Mouse (Mus musculus) left cerebral cortex, postnatal 10 days (tissue): ENCODE measurements around the gene Mrtfb. TPM values are rescaled to one million over a fixed set of nuclear protein-coding genes. Genes with fewer than 3 reads are reported as not detected.

Source experiments
- DNase-seq, 2 experiments: peaks; one replicate each; pipeline ENCODE4 v3.0.0; 2021 to 2022; ENCODE audit warnings: low spot score in 2 of 2, mixed read lengths in 1 of 2; ENCODE audit errors: extremely low spot score in 1 of 2
- intact Hi-C: fragments of 180-260 bp; cut with DNase I; formaldehyde crosslinking; loops from one replicate; pipeline ENCODE4 v1.15.1; 2025
- total RNA-seq, 2 experiments: library from RNA; stranded (reverse); gene quantifications; 2 replicates each; pipeline ENCODE4 v1.2.3; 2021

Gene Mrtfb
- total RNA-seq, 2 experiments from 2014 or later: 114 to 118 TPM

- intact Hi-C loops: no loop called here
- DNase-seq: no peak
Measured at GRCm38 (mm10) chr16:13419752-13420151, 163.5 kb downstream of the Mrtfb start.

- DNase-seq: no peak
- intact Hi-C loops: no loop called here
Measured at GRCm38 (mm10) chr16:13422522-13422921, 166.2 kb downstream of the Mrtfb start.

GRCm38 (mm10) chr16:13423587-13424355, 167.5 kb downstream of the Mrtfb start:
- DNase-seq: no peak

GRCm38 (mm10) chr16:13425804-13426203, 169.5 kb downstream of the Mrtfb start:
- no peak for DNase-seq

More at GRCm38 (mm10) chr16:13423587-13424355, 167.5 kb downstream of the Mrtfb start:
- intact Hi-C loops: no loop called here

GRCm38 (mm10) chr16:13426831-13427589, 170.7 kb downstream of the Mrtfb start:
- no peak for DNase-seq
- intact Hi-C loops: no loop called here

More at GRCm38 (mm10) chr16:13425804-13426203, 169.5 kb downstream of the Mrtfb start:
- intact Hi-C loops: no loop called here

- intact Hi-C loops: no loop called here
- DNase-seq: no peak
Measured at GRCm38 (mm10) chr16:13428077-13428476, 171.8 kb downstream of the Mrtfb start.

- intact Hi-C loops: no loop called here
- DNase-seq: no peak
Measured at GRCm38 (mm10) chr16:13428806-13429205, 172.5 kb downstream of the Mrtfb start.

- no peak for DNase-seq
- intact Hi-C loops: loop anchor here (10.0 kb wide), 1 partner anchor 305 kb away; the partner anchor contains the start of gene Pla2g10
Measured at GRCm38 (mm10) chr16:13429921-13430606, 173.8 kb downstream of the Mrtfb start.

GRCm38 (mm10) chr16:13430940-13431339, 174.7 kb downstream of the Mrtfb start:
- intact Hi-C loops: loop anchor here (10.0 kb wide), 1 partner anchor 304 kb away; the partner anchor contains the start of gene Pla2g10
- DNase-seq: no peak

GRCm38 (mm10) chr16:13435627-13436026, 179.3 kb downstream of the Mrtfb start:
- intact Hi-C loops: loop anchor here (10.0 kb wide), 1 partner anchor 299 kb away; the partner anchor contains the start of gene Pla2g10
- DNase-seq: no peak

GRCm38 (mm10) chr16:13437037-13437769, 180.9 kb downstream of the Mrtfb start:
- intact Hi-C loops: loop anchor here (10.0 kb wide), 1 partner anchor 298 kb away; the partner anchor contains the start of gene Pla2g10
- DNase-seq: peak; percentile 94 to 97

- intact Hi-C loops: loop anchor here (10.0 kb wide), 1 partner anchor 297 kb away; the partner anchor contains the start of gene Pla2g10
- peak in 1 of 2 experiments; percentile 65 for DNase-seq
Measured at GRCm38 (mm10) chr16:13437770-13438372, 181.6 kb downstream of the Mrtfb start.

GRCm38 (mm10) chr16:13440468-13440867, 184.2 kb downstream of the Mrtfb start:
- peak in 1 of 2 experiments; percentile 60 for DNase-seq
- intact Hi-C loops: no loop called here

- intact Hi-C loops: no loop called here
- DNase-seq: no peak
Measured at GRCm38 (mm10) chr16:13443764-13444163, 187.5 kb downstream of the Mrtfb start.

- no peak for DNase-seq
- intact Hi-C loops: loop anchor here (5.0 kb wide), 1 partner anchor 167 kb away; no protein-coding TSS in a partner anchor
Measured at GRCm38 (mm10) chr16:13445461-13445860, 189.2 kb downstream of the Mrtfb start.

- intact Hi-C loops: loop anchor here (5.0 kb wide), 1 partner anchor 166 kb away; no protein-coding TSS in a partner anchor
- no peak for DNase-seq
Measured at GRCm38 (mm10) chr16:13446488-13446887, 190.2 kb downstream of the Mrtfb start.

- no peak for DNase-seq
- intact Hi-C loops: loop anchor here (5.0 kb wide), 1 partner anchor 165 kb away; no protein-coding TSS in a partner anchor
Measured at GRCm38 (mm10) chr16:13446971-13447283, 190.6 kb downstream of the Mrtfb start.
